Mouse (Mus musculus) layer of hippocampus, adult 11-12 months (tissue): ENCODE results near the gene Lrrc52.
A peak's percentile ranks its signal among the peaks of the same experiment; 100 is the strongest.

Experiments
- DNase-seq: peaks from one replicate; pipeline ENCODE4 v3.0.0; 2022; ENCODE audit warnings: low spot score

The Lrrc52 gene

DNA sequence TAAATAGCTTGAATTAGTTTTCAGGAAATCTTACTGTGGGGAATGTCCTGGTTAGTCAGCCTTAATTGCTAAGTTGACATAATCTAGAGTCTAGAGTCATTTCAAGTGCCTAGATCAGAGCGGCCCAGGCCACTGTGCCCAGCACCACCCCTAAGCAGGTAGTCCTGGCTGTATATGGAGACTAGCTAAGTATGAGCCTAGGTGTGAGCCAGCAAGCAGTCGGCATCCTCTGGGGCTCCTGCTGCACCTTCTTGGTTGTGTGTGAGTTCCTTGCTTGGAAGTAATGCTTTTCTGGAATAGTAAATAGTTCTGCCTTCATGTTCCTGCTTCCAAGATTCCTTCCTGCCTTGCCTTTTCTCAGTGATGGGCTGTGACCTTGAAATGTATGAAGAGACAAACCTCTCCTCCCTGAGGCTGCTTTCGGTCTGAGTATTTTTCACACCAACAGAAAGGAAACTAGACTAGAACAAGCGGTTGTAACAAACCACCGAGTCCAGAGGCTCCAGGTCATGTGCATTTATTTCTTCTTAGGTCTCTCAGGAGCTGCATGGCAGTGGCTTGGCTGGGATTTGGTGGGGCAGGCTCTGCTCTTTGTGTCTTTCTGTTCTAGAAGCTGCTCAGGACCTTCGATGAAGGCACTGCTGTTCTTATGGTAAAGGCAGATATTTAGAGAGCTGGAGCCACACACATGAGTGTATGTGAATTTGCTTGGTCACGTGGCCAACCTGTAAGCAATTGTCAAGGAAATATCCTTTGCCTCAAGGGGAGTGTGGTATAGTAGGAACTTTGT, 30.2 kb downstream of the Lrrc52 start:
- DNase-seq: no peak

DNA sequence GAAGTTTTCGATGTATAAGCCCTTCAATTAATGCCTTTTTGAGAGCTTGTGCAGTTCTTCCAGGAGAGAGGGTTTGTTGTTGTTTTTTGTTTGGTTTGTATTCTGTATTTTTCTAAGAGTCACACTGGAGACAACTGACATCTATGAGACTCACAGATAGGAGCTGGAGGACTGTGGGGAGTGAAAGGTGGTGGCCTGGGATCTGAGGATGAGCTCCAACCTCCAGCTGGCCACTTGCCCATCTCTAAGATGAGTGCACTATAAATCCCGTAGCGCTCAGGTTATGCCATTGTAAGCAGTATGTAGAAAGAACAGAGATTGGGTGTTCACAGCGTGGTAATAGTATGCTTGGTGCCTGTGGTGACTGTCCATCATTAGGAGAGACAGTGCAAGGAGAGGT, 31.6 kb downstream of the Lrrc52 start:
- DNase-seq: no peak

DNA sequence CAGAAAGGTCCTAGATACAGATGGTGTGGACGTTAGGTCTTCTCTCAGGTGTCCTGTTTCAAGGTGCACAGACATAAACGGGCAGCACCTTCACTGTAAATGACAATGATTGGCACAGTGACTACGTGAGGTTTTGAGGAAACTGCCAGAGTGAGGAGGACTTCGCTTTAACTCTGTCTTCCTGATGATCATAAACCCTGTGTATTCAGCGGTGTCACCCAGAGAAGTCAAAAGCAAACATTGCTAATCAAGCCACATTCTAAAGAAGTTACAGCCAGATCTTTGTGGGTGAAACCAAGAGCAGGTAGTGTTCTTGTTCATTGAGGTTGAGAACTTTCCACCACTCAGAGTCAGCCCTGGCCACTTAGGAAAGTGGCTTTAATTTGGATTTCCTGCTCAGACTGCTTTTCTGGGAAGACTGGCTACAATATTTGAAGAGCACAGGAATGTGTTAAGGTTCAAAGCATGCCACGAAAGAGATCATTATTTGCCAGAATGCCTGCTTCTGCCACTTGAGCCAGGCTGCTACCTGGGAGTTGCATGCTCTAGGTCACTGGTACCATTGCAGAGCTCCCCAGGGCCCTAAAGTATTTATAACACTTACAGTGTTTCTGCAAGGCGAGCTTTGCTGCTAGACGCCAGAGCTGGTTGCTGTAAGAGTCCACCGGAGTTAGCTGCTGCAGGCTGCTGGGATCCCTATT, 35.5 kb downstream of the Lrrc52 start:
- no peak for DNase-seq

DNA sequence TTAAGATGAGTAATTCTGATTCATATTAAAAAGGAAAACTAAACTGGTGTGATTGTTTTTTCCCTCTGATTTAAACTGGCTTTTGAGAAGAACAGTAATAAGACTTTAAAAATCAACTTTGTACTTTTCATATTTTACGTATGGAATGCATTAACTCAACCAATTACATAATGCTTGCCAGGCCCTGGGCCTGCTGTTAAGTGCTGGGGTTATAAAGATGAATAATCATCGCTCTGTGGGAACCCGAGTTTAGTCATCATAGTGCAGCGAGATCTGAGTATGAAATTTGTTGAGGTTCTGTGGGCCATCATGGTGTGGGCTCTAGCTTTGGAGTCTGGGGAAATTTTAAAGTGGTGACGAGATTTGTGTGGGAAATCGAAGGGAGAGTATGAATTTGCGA, 39.9 kb downstream of the Lrrc52 start:
- DNase-seq: no peak

DNA sequence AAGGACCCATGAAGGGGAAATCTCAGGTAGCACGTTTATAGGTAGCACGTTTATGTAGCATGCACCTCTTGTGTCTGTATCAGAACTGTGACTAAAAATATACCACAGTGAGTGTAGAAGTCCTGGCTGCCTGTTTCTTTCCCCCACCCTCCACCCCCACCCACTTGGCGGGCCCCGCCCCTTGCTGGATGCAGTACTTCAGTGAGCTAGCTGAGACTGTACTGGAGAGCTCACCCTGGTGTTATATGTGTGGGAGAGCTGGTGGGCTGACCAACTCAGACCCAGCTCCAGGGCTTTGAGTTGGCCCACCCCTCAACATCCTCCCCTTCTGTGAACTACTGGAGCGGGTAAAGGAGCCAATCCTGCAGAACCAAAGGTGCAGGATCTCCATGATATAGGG, 41.0 kb downstream of the Lrrc52 start:
- no peak for DNase-seq

DNA sequence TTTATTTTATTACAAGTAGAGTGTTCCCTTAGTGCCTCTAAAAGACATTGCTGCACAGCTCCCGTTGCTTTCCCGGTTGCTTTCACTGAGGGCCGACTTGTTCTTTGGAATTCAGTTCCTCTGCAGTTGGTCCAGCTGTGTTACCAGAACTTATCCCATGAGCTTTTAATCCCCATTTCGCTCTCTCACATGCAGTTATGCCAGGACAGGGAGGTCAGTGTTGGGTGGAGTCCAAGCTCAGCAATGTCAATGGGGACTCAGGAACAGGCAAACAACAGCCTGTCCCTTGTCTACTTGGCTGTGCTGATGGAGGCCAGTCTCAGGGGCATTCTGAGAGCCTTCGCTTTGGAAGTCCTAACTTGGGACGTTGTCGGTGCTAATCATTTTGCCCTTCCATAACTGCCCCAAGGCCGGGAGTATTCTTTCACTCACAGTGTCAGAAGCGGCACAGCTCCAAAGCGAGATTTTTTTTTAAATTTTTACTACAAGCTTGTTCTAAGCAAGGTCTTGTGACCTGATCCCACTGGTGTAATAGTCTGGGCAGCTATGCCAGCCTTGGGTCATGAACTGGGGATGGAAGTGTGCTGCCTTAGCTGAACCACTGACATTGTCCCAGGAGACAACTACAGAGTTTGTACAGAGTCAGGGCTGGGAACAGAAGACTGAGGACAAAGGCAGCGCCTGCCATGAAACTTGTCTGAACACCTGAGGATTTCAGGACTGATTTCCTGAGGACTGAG, 43.9 kb downstream of the Lrrc52 start:
- DNase-seq: no peak

DNA sequence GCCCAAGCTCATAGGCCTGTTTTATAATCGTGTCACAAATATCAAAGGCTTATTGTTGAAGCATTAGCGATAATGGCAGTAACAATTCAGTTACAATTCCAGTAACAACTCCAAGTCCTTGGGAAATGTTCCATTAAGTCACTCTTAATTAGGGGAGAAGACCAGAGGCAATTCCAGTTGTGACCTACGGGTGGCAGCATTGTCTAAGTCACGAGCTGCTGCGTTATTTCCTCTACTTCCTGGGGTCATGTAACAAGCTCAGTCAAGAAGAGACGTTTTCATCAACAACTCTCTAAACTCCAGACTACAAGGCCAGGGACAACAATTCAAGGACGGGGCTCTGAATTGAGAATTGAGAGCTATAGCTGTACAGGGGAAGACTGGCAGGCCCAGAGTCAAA, 51.7 kb downstream of the Lrrc52 start:
- DNase-seq: peak; percentile 83

DNA sequence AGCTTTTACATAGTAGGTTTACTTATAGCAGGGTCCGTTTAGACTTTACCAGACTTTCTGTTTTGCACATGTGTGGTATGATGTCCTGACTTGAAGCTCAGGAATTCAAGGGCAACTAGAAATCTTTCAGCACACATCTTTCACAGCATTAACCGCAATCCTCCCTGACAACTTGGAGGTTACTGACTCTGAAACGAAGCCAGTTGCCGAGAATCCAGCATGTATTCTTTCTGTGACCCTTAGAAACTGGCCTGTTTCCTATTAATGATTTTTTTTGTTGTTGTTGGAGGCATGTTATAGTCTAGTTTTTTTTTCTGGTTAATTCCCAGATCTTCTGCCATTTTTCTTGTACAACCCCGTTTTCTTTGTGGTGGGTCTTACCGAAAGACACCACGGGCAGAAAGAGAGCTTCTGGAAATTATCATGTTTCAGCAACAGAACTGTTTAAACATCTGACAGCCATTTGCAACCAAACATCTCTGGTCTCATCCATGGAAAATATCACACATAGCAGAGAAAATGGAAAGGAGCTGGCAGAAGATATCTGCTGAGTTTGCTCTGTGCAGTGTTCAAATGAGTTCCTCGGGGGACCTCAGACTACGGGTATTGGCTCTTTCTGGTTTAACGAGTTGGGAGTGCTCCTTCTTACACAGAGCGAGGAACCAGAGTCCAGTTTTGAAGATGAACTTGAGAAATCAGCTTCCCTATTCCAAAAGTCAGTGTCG, 54.4 kb downstream of the Lrrc52 start:
- no peak for DNase-seq

DNA sequence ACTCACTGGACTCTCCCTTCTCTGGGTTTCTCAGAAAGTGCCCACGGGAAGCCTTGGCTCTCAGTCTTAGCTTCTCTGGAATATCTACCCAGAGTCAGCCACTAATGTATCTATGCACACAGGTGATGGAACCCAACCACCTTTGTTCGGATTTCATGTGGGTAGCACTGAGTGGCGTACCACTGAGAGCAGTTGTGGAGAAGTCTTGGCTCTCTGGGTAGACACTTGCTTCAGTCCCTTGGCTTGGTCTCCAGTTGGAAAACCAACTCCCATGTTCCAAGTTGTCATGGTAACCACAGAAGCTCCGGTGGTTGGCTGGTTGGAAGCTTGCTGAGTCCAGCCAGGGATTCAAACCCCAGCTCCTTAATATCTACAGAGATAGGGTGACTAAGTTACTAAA, 57.0 kb downstream of the Lrrc52 start:
- no peak for DNase-seq

DNA sequence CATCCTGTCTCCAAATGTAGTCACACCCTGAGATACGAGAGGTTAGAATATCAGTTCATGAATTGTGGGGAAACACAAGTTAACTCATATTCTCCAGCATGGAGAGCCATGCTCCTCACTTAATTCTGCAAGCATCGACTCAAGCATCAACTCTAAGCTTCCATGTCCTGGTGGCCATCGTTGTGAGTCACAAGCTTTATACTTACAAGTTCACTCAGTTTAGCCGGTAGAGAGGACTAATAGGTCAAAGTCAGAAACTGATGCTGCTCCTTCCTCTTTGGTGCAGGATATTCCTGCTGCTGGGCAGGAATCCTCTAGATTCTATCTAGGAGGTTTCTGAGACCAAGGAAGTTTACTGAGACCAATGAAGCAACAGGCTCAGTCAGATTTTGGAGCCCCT, 61.3 kb downstream of the Lrrc52 start:
- DNase-seq: no peak
